ENCODE assay signal across 18 mouse cellular contexts in genomic region chr5:143339603-143340002, GRCm38 (mm10). TPM values are rescaled to one million over a fixed set of nuclear protein-coding genes. Genes with fewer than 3 reads are reported as not detected.
"Had no signal": no experiment of that assay in that cellular context is flagged by ENCODE, and none has a peak within 500 bp of the region (broad histone marks: within the 10 kb centered on the region; RNA-seq: fewer than 3 reads in every experiment).

No protein-coding gene starts in this region.

- H3K4me1 ChIP-seq: neural tube, embryonic 13.5 days; neural tube, embryonic 15.5 days; stomach, embryonic 15.5 days had no signal

- H3K27me3 ChIP-seq: neural tube, embryonic 15.5 days; stomach, embryonic 15.5 days had no signal

- H3K9ac ChIP-seq: neural tube, embryonic 13.5 days; neural tube, embryonic 15.5 days; stomach, embryonic 15.5 days had no signal

- H3K9me3 ChIP-seq: neural tube, embryonic 13.5 days; neural tube, embryonic 15.5 days; stomach, embryonic 15.5 days had no signal

- DNase-seq: retina, postnatal 1 day; right cerebral cortex, adult 18-20 months; right cerebral cortex, postnatal 14 days; right cerebral cortex, postnatal 25 days; right cerebral cortex, postnatal 4 days; spleen, adult 18-20 months; thymus, adult 18-20 months; thymus, adult 2 months; thymus, postnatal 14 days; thymus, postnatal 25 days; thymus, postnatal 36 days; thymus, postnatal 4 days had no signal

- H3K27ac ChIP-seq: neural tube, embryonic 13.5 days; neural tube, embryonic 15.5 days; stomach, embryonic 15.5 days; stomach, postnatal 0 days had no signal

- H3K36me3 ChIP-seq: neural tube, embryonic 13.5 days; neural tube, embryonic 15.5 days; stomach, embryonic 15.5 days had no signal

- H3K4me3 ChIP-seq: neural tube, embryonic 13.5 days; neural tube, embryonic 15.5 days; stomach, embryonic 15.5 days had no signal

- H3K4me2 ChIP-seq: neural tube, embryonic 13.5 days; neural tube, embryonic 15.5 days; stomach, embryonic 15.5 days had no signal

RNA-seq across cellular contexts. Expression of gene Grid2ip, which starts 17.5 kb away (rescaled TPM):
- polyA plus RNA-seq: spleen, adult 2 months had no signal

RNA-seq across cellular contexts. Expression of gene Zfp853, which starts 46.2 kb away (rescaled TPM):
- polyA plus RNA-seq: testis, adult 2 months had no signal
